Mouse (Mus musculus) myocyte (in vitro differentiated cells): Measurements from ENCODE around the gene Cited1.

Experiments used
- CEBPB ChIP-seq: IDR thresholded peaks from 2 replicates; pipeline ENCODE4 v1.6.1; 2011; ENCODE audit warnings: mild to moderate bottlenecking, moderate library complexity; ENCODE audit not compliant: poor library complexity, insufficient read depth, severe bottlenecking
- E2F4 ChIP-seq: IDR thresholded peaks from one replicate; pipeline ENCODE4 v1.6.1; 2011; ENCODE audit warnings: mild to moderate bottlenecking, control low read depth, moderate library complexity; ENCODE audit not compliant: insufficient read depth
- MAX ChIP-seq: IDR thresholded peaks from one replicate; pipeline ENCODE4 v1.6.1; 2011; ENCODE audit warnings: low read depth, mild to moderate bottlenecking, control low read depth
- MYOD1 ChIP-seq, 3 experiments: IDR thresholded peaks; one replicate each; pipeline ENCODE4 v1.6.1; 2011; ENCODE audit warnings: control low read depth in 2 of 3, low read depth in 2 of 3, mild to moderate bottlenecking in 2 of 3, moderate library complexity in 1 of 3; ENCODE audit not compliant: insufficient read length in 2 of 3, control insufficient read depth in 1 of 3
- MYOG ChIP-seq, 3 experiments: IDR thresholded peaks; one replicate each; pipeline ENCODE4 v1.6.1; 2011; ENCODE audit warnings: control low read depth in 2 of 3, low read depth in 2 of 3, mild to moderate bottlenecking in 2 of 3; ENCODE audit not compliant: insufficient read length in 2 of 3, control insufficient read depth in 1 of 3, insufficient read depth in 1 of 3
- POLR2A ChIP-seq: IDR thresholded peaks from one replicate; pipeline ENCODE4 v1.6.1; 2011; ENCODE audit warnings: low read depth, mild to moderate bottlenecking, control low read depth, moderate library complexity; ENCODE audit not compliant: insufficient read length
- POLR2AphosphoS2 ChIP-seq: IDR thresholded peaks from one replicate; pipeline ENCODE4 v1.6.1; 2011; ENCODE audit warnings: low read depth, control low read depth; ENCODE audit not compliant: insufficient read length
- REST ChIP-seq: IDR thresholded peaks from one replicate; pipeline ENCODE4 v1.6.1; 2011; ENCODE audit warnings: mild to moderate bottlenecking, control low read depth, moderate library complexity; ENCODE audit not compliant: insufficient read depth, insufficient read length
- SRF ChIP-seq: IDR thresholded peaks from one replicate; pipeline ENCODE4 v1.6.1; 2011; ENCODE audit warnings: low read depth; ENCODE audit not compliant: control insufficient read depth, insufficient read length
- TCF12 ChIP-seq: IDR thresholded peaks from one replicate; pipeline ENCODE4 v1.6.1; 2011; ENCODE audit warnings: mild to moderate bottlenecking, control low read depth; ENCODE audit not compliant: poor library complexity, insufficient read depth, severe bottlenecking
- TCF3 ChIP-seq: IDR thresholded peaks from one replicate; pipeline ENCODE4 v1.6.1; 2011; ENCODE audit warnings: low read depth, control low read depth; ENCODE audit not compliant: insufficient read length
- USF1 ChIP-seq: IDR thresholded peaks from one replicate; pipeline ENCODE4 v1.6.1; 2011; ENCODE audit warnings: low read depth, mild to moderate bottlenecking, control low read depth, moderate library complexity

- TF ChIP-seq TCF12 (no peak), E2F4 (no peak), POLR2A (no peak), MAX (no peak), MYOG (IDR thresholded peaks at IDR 0.05; ENCODE audit: control insufficient read depth in 1 of 3, insufficient read depth in 1 of 3, insufficient read length in 2 of 3, low read depth in 2 of 3) (no peak), POLR2AphosphoS2 (no peak), SRF (no peak), CEBPB (no peak), USF1 (no peak), REST (no peak), TCF3 (no peak), MYOD1 (IDR thresholded peaks at IDR 0.05; ENCODE audit: control insufficient read depth in 1 of 3, insufficient read length in 2 of 3, low read depth in 2 of 3) (no peak)
These were observed 1.9 kb upstream of the Cited1 start for GRCm38 (mm10) chrX:102253892-102254291.
